In the genomic region with DNA sequence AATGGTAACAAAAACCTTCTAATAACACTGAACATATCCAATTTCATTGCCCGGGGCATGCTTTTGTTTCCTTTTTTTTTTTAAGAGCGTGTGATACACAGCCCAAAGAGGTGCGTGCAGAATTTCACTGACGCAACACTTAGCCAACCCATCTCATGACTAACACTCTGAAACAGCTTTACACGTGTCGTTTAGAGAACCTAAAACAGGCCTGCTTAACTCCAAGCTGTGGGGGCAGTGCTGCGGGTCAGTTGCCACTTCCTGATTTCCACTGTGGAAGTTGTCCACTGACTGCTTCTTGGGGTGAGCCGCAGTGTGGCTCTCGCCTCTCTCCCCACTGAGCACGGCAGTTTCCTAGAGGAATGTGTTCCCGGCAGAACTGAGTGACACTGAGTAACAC, we compare ENCODE assay signal across 12 mouse cellular contexts. TPM values are rescaled to one million over a fixed set of nuclear protein-coding genes. Genes with fewer than 3 reads are reported as not detected.
DNase-seq lines count a peak whose midpoint lies in the region; ATAC-seq and TF ChIP-seq lines count a peak whose summit lies in the region.
"Had no signal": no experiment of that assay in that cellular context is flagged by ENCODE, and none has a peak within 500 bp of the region (broad histone marks: within the 10 kb centered on the region; RNA-seq: fewer than 3 reads in every experiment).

No protein-coding gene starts in this region.

- no peak overlapping the region for H3K4me2 ChIP-seq in lung, embryonic 14.5 days
- H3K4me2 ChIP-seq in liver, embryonic 14.5 days (ENCODE audit: low read depth), result no peak overlapping the region
- H3K4me2 ChIP-seq: heart, embryonic 12.5 days; hindbrain, embryonic 15.5 days; midbrain, embryonic 12.5 days had no signal

- H3K4me1 ChIP-seq in lung, embryonic 14.5 days (ENCODE audit: insufficient read depth), result no peaks in the 10 kb centered on the region
- peaks cover 0 to 4% of the 10 kb centered on the region in 2 experiments; a peak in 2 of 4 replicates for H3K4me1 ChIP-seq in liver, embryonic 14.5 days (replicated peaks; ENCODE audit: control insufficient read depth in 2 of 2, insufficient read depth in 2 of 2, low read length in 1 of 2)
- H3K4me1 ChIP-seq: heart, embryonic 12.5 days; hindbrain, embryonic 15.5 days; midbrain, embryonic 12.5 days had no signal

- H3K27ac ChIP-seq in lung, embryonic 14.5 days (ENCODE audit: low read depth), result no peak overlapping the region
- no peak overlapping the region for H3K27ac ChIP-seq in liver, embryonic 14.5 days
- H3K27ac ChIP-seq: hindbrain, embryonic 15.5 days; midbrain, embryonic 12.5 days had no signal

- H3K36me3 ChIP-seq in lung, embryonic 14.5 days (ENCODE audit: insufficient read depth), result no peaks in the 10 kb centered on the region
- H3K36me3 ChIP-seq in liver, embryonic 14.5 days (replicated peaks; ENCODE audit: control insufficient read depth, insufficient read depth, low read depth), result no peaks in the 10 kb centered on the region
- H3K36me3 ChIP-seq: heart, embryonic 12.5 days; hindbrain, embryonic 15.5 days; midbrain, embryonic 12.5 days had no signal

- no peak for TF ChIP-seq CTCF in lung, embryonic 14.5 days (IDR thresholded peaks at IDR 0.05; ENCODE audit: low read depth)
- no peak for TF ChIP-seq CTCF in liver, embryonic 14.5 days (IDR thresholded peaks at IDR 0.05; ENCODE audit: low read depth)

- DNase-seq in adrenal gland, adult 2 months, result peak; percentile 31
- no peak for DNase-seq in adrenal gland, postnatal 4 days (ENCODE audit: low spot score in 2 of 2)
- peak; percentile 23 for DNase-seq in lung, embryonic 14.5 days
- no peak for DNase-seq in lung, postnatal 10 days
- DNase-seq in liver, embryonic 14.5 days (ENCODE audit: low read depth in 3 of 3, low spot score in 3 of 3), result peak; percentile 12 to 36 (median 16)
- DNase-seq in kidney, postnatal 36 days, result no peak
- DNase-seq in spleen, postnatal 10 days (ENCODE audit: low spot score in 2 of 2), result no peak
- DNase-seq: kidney, postnatal 14 days had no signal

- TF ChIP-seq EP300 in liver, embryonic 14.5 days (IDR thresholded peaks at IDR 0.05; ENCODE audit: low read depth), result no peak

- H3K27me3 ChIP-seq in lung, embryonic 14.5 days (ENCODE audit: insufficient read depth, low read length), result no peaks in the 10 kb centered on the region
- no peaks in the 10 kb centered on the region for H3K27me3 ChIP-seq in liver, embryonic 14.5 days (ENCODE audit: control insufficient read depth, insufficient read depth, low read length)
- H3K27me3 ChIP-seq: heart, embryonic 12.5 days; hindbrain, embryonic 15.5 days; midbrain, embryonic 12.5 days had no signal

- no peak overlapping the region for H3K9ac ChIP-seq in lung, embryonic 14.5 days
- no peak overlapping the region for H3K9ac ChIP-seq in liver, embryonic 14.5 days (replicated peaks)
- H3K9ac ChIP-seq: heart, embryonic 12.5 days; hindbrain, embryonic 15.5 days; midbrain, embryonic 12.5 days had no signal

- no peak for ATAC-seq in lung, embryonic 14.5 days (ENCODE audit: insufficient read depth)
- no peak for ATAC-seq in liver, embryonic 14.5 days (ENCODE audit: insufficient read depth)
- peak; percentile 99 for ATAC-seq in neutrophil, adult 5-6 weeks (ENCODE audit: extremely low read depth, insufficient number of reproducible peaks, low FRiP score, poor library complexity, severe bottlenecking)

- H3K4me3 ChIP-seq in lung, embryonic 14.5 days (ENCODE audit: low read depth, low read length), result no peak overlapping the region
- no peak overlapping the region for H3K4me3 ChIP-seq in liver, embryonic 14.5 days (ENCODE audit: insufficient read depth in 1 of 2, low read depth in 2 of 2, low read length in 2 of 2)
- H3K4me3 ChIP-seq: heart, embryonic 12.5 days; hindbrain, embryonic 15.5 days; midbrain, embryonic 12.5 days had no signal

- H3K9me3 ChIP-seq in lung, embryonic 14.5 days (ENCODE audit: low read depth, low read length), result no peaks in the 10 kb centered on the region
- H3K9me3 ChIP-seq in liver, embryonic 14.5 days (ENCODE audit: control insufficient read depth, low read length), result no peaks in the 10 kb centered on the region
- H3K9me3 ChIP-seq: heart, embryonic 12.5 days; hindbrain, embryonic 15.5 days; midbrain, embryonic 12.5 days had no signal

- WGBS in lung, embryonic 14.5 days, result 62% methylated on average over 11 of the region's 11 CpGs
- WGBS in liver, embryonic 14.5 days (ENCODE audit: insufficient replicate concordance), result 46% methylated on average over 11 of the region's 11 CpGs

RNA-seq across cellular contexts. Expression of a gene that starts 22.0 kb away (rescaled TPM):
- not detected for total RNA-seq in adrenal gland, adult 2 months (2021)
- not detected in 2 replicates for polyA plus RNA-seq in adrenal gland, adult 2 months (2012; rRNA removed)
- under 1 TPM in 1 of 2 experiments, not detected in 1; 0.51 TPM for total RNA-seq in adrenal gland, postnatal 4 days (2021)
- polyA plus RNA-seq in lung, embryonic 14.5 days (2014; fragmentation: Nextera tagmentation; extraction: Ambion mirVana), result not detected in 2 replicates
- polyA plus RNA-seq in liver, embryonic 14.5 days (2012; rRNA removed), result not detected in 2 replicates
- polyA plus RNA-seq in liver, embryonic 14.5 days (2014; fragmentation: Nextera tagmentation; extraction: Ambion mirVana), result not detected in 2 replicates
- not detected in 2 replicates for total RNA-seq in neutrophil, adult 5-6 weeks (2017)
- polyA plus RNA-seq: heart, embryonic 12.5 days; hindbrain, embryonic 15.5 days; midbrain, embryonic 12.5 days had no signal

RNA-seq across cellular contexts. Expression of a gene that starts 41.2 kb away (rescaled TPM):
- total RNA-seq in adrenal gland, adult 2 months (2021), result 100 to 1,000 TPM; 485 to 563 TPM
- polyA plus RNA-seq in adrenal gland, adult 2 months (2012; rRNA removed), result 6.4 and 6.8 TPM in 2 replicates
- total RNA-seq in adrenal gland, postnatal 4 days (2021), result 100 to 1,000 TPM; 558 to 566 TPM
- 944 and 965 TPM in 2 replicates for polyA plus RNA-seq in lung, embryonic 14.5 days (2014; fragmentation: Nextera tagmentation; extraction: Ambion mirVana)
- polyA plus RNA-seq in liver, embryonic 14.5 days (2012; rRNA removed), result 112 and 195 TPM in 2 replicates
- 368 and 373 TPM in 2 replicates for polyA plus RNA-seq in liver, embryonic 14.5 days (2014; fragmentation: Nextera tagmentation; extraction: Ambion mirVana)
- total RNA-seq in neutrophil, adult 5-6 weeks (2017), result 741 and 816 TPM in 2 replicates

Comparison
In these comparisons a context has a peak if more than half of its experiments do, and no peak if none do; other contexts are left out.
1. DNase-seq: peak in adrenal gland, adult 2 months (single experiment), lung, embryonic 14.5 days (single experiment) and liver, embryonic 14.5 days (3 of 3); none in adrenal gland, postnatal 4 days (0 of 2), lung, postnatal 10 days (single experiment), kidney, postnatal 36 days (0 of 2) and spleen, postnatal 10 days (0 of 2).